Mouse (Mus musculus): ENCODE results near the gene Copb1. TPM values are rescaled to one million over a fixed set of nuclear protein-coding genes. Genes with fewer than 3 reads are reported as not detected.

The Copb1 gene
- total RNA-seq, 2 experiments from 2014 or later = 58.1 to 61.9 TPM

GRCm38 (mm10) chr7:114183416-114183815 is 71.1 kb downstream of the Copb1 start:
- intact Hi-C loops (cut with DNase I) = no loop called here
- no peak for DNase-seq (ENCODE audit: low spot score in 2 of 2)

- DNase-seq (ENCODE audit: low spot score in 2 of 2) = no peak
- intact Hi-C loops (cut with DNase I) = no loop called here
Observed at GRCm38 (mm10) chr7:114182708-114183107, 71.8 kb downstream of the Copb1 start.

GRCm38 (mm10) chr7:114181391-114181790 is 73.1 kb downstream of the Copb1 start:
- intact Hi-C loops (cut with DNase I) = no loop called here
- DNase-seq (ENCODE audit: low spot score in 2 of 2) = peak; percentile 81 to 90

- no peak for DNase-seq (ENCODE audit: low spot score in 2 of 2)
Observed at GRCm38 (mm10) chr7:114176588-114176987, 77.9 kb downstream of the Copb1 start.

GRCm38 (mm10) chr7:114171354-114172097 is 83.0 kb downstream of the Copb1 start:
- no peak for DNase-seq (ENCODE audit: low spot score in 2 of 2)
- intact Hi-C loops (cut with DNase I) = no loop called here

More at GRCm38 (mm10) chr7:114176588-114176987, 77.9 kb downstream of the Copb1 start:
- intact Hi-C loops (cut with DNase I) = no loop called here

DNA sequence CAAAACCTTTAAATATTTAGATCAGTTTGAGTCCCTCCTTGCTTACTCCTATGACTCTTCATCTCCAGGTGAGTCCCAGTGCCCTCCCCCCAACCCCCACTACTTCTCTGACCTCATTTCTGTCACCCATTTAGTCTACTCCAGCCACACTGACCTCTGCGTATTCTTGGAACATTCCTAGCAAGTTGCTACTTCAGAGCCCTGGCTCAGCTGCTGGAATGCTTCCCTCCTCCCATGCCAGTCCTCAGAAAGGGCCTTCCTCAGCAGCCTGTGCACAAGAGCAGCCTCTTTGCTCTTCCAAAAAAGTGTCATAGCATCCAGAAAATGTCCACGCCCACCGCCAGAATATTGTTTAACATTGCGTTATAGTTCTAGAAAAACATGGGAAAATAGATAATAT is 84.5 kb downstream of the Copb1 start:
- intact Hi-C loops (cut with DNase I) = no loop called here
- no peak for DNase-seq (ENCODE audit: low spot score in 2 of 2)

GRCm38 (mm10) chr7:114169381-114169780 is 85.1 kb downstream of the Copb1 start:
- intact Hi-C loops (cut with DNase I) = no loop called here
- no peak for DNase-seq (ENCODE audit: low spot score in 2 of 2)

Other genes with a start within 250 kb of the Copb1 start
- gene Rras2, start 136.9 kb downstream of the Copb1 start, total RNA-seq (2021) = 10 to 100 TPM; 43.2 to 47.3 TPM
- gene Psma1, start 21.4 kb upstream of the Copb1 start, total RNA-seq (2021) = 100 to 1,000 TPM; 114 to 128 TPM
- 1 to 10 TPM; 7.4 to 8.0 TPM for gene Pde3b, start 160.6 kb upstream of the Copb1 start, total RNA-seq (2021)

Data from left cerebral cortex, postnatal 14 days (tissue).